Mouse (Mus musculus) splenic B cell, adult 2 months (primary cell): ENCODE data around the gene Rpusd4.

Experiments used
- DNase-seq: peaks from one replicate; pipeline ENCODE4 v3.0.0-alpha.2; 2011; ENCODE audit warnings: low read depth, low spot score
- H3K27me3 ChIP-seq: 2 replicates; pipeline ENCODE4 v1.6.1; 2012; ENCODE audit warnings: mild to moderate bottlenecking, low read length, moderate library complexity, mixed read lengths; ENCODE audit not compliant: control insufficient read depth, poor library complexity, insufficient read depth, severe bottlenecking
- H3K36me3 ChIP-seq: 2 replicates; pipeline ENCODE4 v1.6.1; 2012; ENCODE audit warnings: mild to moderate bottlenecking, low read length, moderate library complexity, mixed read lengths; ENCODE audit not compliant: control insufficient read depth, poor library complexity, insufficient read depth, severe bottlenecking

The Rpusd4 gene

DNA sequence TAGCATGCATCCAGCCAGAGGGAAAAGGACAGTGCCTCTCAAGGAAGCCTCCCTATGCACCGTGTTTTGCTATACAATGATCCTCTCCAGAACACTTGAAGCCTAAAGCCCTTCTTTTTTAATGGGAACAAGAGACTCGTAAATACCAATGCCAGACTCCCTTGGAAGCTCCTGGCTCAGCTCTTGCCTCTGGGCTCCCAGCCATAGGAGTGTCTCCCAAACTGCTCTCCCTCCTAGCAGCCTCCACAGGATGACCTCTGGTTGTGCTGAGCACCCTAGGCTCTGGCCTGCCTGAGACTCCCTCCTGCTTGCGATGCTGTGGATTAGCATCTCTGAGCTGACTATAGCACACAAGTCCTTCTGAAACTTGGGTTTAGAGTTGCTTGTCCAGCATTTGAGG, 44.9 kb downstream of the Rpusd4 start:
- Histone ChIP-seq H3K36me3 (no peaks in the 10 kb centered on the region), H3K27me3 (no peaks in the 10 kb centered on the region)
- no peak for DNase-seq

DNA sequence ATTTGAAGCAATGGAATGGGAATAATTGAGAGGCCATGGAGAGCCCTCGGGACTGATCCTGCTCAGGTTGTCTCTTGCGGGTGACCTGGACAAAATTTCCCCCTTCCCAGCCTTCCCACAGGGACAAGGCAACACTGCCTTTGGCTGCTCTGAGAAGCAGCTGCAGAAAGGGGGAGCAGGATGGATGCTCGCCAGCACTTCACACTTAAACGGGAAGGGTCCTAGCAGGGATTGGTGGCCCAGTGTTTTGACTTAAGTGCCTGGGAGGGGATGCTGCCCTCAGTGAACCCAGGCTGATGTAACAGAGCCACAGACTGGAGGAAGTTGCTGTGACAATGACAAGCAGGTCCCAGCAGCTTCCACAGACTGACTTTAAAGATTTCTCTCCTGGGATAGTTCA, 45.9 kb downstream of the Rpusd4 start:
- no peak for DNase-seq
- no peaks in the 10 kb centered on the region for H3K27me3 ChIP-seq
- H3K36me3 ChIP-seq, result no peaks in the 10 kb centered on the region

- DNase-seq, result no peak
- H3K36me3 ChIP-seq, result no peaks in the 10 kb centered on the region
- no peaks in the 10 kb centered on the region for H3K27me3 ChIP-seq
Observed at GRCm38 (mm10) chr9:35314254-35314653, 46.6 kb downstream of the Rpusd4 start.

GRCm38 (mm10) chr9:35316771-35317211, 49.1 kb downstream of the Rpusd4 start:
- DNase-seq, result no peak
- H3K36me3 ChIP-seq, result no peaks in the 10 kb centered on the region
- H3K27me3 ChIP-seq, result no peaks in the 10 kb centered on the region

DNA sequence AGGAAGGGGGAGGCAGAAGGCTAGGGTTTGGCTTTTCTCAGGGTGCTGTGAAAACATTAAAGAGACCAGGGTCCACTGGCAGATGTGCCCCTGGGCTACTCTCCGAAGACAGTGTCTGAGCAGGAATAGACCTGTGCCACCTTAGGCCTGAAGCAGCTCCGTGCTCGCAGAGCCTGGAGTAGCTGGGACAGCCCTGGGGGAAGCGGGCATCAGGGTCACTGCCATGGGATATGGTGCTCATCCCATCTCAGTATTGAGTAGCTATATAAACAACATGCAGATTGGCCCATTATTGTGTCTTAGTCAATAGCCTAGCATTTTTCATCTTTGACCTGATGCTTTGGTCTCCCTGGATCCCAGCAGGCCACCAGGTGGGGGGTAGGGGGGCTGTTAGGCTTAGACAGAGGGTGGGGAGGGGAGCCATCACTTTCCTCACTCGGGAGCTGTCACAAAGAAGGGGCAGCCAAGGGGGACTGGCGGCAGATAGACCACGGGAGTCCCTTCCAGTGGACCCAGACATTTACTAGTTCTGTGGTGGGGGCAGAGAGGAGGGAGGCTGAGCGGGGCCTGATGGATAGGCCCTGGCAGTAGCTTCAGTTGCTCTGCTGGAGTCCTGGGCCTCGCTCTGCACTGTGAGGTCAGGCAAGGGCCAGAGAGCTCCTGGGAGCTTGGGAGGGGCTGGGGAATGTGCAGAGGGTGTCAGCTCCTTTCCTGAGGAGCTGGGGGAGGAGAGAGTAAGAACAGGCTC, 49.7 kb downstream of the Rpusd4 start:
- no peak for DNase-seq
- H3K27me3 ChIP-seq, result no peaks in the 10 kb centered on the region
- H3K36me3 ChIP-seq, result no peaks in the 10 kb centered on the region

DNA sequence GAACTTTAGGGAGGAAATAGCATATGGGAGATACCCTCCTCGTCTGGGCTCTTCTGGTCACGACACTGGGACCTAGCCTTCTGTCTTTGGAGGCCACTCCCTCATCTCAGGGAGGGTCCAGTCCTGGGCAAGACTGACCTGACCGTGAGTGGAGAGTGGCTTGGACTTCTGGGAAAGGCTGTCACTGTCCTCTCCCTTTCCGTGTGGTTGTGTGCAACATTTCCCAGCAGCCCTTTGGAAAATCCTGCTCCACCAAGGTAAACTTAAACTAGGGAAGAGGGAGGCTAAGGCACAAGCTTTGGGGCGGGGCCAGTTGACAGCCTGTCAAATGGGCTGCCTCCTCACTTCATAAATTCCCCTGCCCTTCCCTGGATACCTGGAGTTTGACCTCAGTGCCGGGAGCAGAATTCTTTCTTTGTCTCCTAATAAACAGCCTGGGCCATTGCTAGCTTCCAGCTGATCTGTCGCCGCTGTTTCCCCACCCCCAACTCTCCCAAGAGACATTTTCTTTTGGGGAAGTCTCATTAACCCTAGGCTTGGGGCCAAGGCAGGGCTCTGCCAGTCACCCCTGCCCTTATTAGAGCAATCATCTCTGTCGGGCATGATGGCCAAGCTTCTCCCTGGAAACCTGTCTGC, 51.0 kb downstream of the Rpusd4 start:
- H3K27me3 ChIP-seq, result no peaks in the 10 kb centered on the region
- H3K36me3 ChIP-seq, result no peaks in the 10 kb centered on the region
- DNase-seq, result no peak

DNA sequence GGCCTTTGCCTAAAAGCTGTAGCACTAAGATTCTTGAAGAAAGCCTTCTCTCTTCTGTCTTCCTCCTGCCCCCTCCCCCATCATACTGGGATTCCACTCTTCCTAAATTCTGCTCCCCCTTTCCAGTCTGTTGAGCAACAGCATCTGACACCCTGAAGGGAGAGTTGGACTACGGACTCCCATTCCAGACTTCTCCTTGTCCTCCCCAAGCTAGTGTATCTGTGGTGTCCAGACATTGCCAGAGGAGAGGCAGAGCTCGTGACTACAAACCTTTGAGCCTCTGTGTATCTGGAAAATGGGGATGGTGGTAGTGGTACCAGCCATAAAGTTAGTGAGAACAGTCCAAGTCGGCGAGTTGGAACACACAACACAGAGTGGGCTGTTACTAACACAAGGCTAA, 52.6 kb downstream of the Rpusd4 start:
- Histone ChIP-seq H3K36me3 (no peaks in the 10 kb centered on the region), H3K27me3 (no peaks in the 10 kb centered on the region)
- no peak for DNase-seq

- no peaks in the 10 kb centered on the region for H3K27me3 ChIP-seq
- no peaks in the 10 kb centered on the region for H3K36me3 ChIP-seq
- DNase-seq, result no peak
Observed at GRCm38 (mm10) chr9:35323974-35324373, 56.3 kb downstream of the Rpusd4 start.

GRCm38 (mm10) chr9:35324571-35324970, 56.9 kb downstream of the Rpusd4 start:
- H3K36me3 ChIP-seq, result no peaks in the 10 kb centered on the region
- DNase-seq, result no peak

GRCm38 (mm10) chr9:35326644-35327263, 59.1 kb downstream of the Rpusd4 start:
- DNase-seq, result no peak
- Histone ChIP-seq H3K27me3 (no peaks in the 10 kb centered on the region), H3K36me3 (no peaks in the 10 kb centered on the region)

More at GRCm38 (mm10) chr9:35324571-35324970, 56.9 kb downstream of the Rpusd4 start:
- H3K27me3 ChIP-seq, result no peaks in the 10 kb centered on the region
